Mouse (Mus musculus): ENCODE results near the gene Nuak2.

Gene Nuak2

DNA sequence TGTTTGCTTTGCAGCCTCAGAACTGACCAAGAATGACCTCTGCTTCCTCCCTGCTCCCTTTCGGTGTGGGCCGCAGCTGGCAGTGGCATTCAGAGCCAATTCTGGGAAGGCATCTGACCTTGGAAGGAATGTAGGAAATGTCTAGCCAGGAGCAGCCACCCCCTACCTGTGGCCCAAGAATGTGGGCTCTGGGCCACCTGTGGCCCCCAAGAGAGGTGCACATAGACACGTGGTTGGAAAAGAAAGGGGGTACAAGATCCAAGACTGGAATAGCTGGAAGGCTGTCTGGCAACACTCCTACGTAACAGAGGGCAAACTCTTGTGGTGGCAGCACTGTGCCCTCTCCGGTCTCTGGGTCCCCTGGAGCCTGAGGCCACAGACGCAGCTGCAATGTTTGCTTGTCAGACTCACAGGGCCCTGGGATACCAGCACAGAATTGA lies 39.3 kb downstream of the Nuak2 start:
- no peak for DNase-seq

DNA sequence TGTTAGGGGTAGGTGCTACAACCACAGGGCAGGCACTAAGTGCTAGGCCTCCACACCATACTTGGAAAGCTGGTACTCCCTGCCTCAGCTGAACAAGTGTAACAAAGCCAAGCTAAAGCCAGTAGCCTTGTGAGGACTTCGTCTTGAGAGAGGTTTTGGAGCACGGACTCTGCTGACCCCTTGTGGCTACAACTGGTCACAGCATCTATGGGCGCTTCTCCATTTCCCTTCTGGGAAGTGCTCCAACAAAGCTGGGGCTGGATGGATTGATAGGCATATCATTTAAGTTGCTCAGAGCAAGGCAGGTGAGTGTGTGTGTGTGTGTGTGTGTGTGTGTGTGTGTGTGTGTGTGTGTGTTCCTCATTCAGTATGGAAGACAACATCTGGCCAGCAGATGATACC lies 39.9 kb downstream of the Nuak2 start:
- DNase-seq, result peak; percentile 81

GRCm38 (mm10) chr1:132356841-132357240 lies 40.9 kb downstream of the Nuak2 start:
- DNase-seq, result no peak

DNA sequence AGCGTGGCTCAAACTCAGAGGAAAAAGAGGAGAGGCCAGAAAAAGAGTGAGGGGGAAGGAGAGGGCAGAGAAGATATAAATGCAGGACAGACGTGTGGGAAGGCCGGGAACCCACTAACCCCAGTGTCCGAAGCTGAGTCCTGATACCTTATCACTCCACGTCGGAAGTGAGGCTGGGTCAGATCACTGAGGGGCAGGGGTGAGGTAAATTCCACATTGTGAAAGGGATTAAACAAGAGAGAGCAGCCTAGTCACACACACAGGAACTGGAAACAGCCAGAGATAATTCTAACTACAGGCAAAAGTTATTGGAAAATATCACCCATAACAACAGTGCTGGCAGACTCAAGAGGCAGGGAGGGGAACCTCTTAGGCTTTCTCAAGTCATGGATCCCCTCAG lies 46.0 kb downstream of the Nuak2 start:
- no peak for DNase-seq

DNA sequence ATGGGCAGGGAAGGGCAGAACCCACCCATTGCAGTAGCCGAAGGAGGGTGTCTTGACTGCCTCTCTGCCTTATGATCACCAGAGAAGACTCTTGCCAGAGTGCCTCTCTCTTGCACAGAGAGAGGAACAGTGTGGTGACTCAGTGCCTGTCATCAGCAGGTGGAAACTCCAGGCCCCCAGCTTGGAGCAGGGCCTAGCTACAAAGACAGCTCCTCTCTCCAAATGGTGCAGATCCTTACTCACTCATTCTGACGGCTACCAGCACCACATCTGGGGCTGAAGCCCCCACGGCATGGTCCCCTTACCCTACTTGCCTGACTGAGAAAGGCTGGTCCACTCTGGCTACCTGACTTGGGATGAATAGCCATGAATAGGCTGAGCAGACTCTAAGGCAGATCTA lies 48.5 kb downstream of the Nuak2 start:
- no peak for DNase-seq

DNA sequence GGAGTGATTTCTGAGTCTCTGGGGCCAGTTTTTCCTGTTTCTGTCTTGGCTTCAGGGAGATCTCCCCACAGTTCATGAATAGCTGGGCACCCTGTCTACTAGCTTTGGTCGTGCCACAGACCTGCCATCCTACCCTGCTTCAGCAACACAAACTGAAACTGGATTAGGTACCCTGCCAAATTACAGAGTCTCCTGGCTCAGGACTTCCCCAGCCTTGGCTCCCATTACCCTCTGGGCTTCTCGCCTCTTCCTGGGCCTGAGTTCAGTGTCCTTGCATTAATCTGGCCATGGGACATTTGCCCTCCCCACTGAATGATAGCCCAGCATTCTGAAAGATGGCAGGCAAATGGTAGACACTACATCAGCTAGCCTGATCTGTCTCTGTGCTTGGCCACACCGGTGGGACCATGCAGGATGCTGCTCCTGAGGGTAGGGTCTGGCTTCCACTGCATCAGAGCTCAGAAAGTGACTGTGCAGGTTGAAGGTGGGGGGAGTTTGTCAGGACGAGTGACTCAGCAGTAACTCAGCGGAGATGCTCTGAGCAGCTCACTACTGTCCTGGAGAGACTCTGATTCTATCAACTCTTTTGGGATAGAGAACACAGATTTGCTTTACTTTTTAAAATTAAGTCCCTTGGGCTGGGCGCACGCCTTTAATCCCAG lies 49.1 kb downstream of the Nuak2 start:
- DNase-seq, result no peak

DNA sequence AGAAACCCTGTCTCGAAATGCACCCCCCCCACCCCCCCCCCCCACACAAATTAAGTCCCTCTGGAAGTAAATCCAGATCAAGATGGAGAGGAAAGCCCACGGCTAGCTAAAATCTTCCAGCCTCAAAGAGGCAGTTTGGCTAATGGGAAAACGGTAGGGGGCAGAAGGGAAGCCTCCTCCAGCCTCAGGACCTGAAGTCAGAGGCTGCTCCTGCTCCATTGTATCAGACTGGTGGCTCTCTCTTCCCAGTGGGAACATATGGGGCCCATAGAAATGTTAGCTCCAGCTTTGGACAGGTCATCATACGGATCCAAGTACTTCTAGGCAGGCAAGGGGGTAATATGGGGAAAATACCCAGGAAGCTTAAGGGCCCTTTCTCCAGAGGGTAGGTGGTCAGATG lies 49.7 kb downstream of the Nuak2 start:
- no peak for DNase-seq

- no peak for DNase-seq
These were observed 50.3 kb downstream of the Nuak2 start for GRCm38 (mm10) chr1:132366235-132366634.

DNA sequence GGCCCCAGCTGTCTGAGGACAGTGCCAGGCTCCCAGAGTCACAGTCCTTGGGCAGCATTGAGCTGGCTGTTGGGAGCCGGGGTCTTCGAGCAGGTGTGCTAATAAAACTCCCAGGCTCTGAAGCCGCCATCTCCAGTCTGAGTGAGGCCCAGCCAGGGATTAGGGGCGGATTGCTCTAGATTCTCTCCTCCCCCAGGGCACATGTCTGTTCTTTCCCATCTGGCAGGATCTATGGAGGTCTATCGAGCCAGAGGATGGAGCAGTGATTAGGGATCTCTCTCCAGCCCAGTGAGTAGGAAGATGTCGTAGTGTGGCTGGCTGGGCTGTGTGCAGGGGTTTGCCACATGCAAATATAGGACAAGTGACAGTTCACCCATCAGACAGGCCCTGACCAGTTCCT lies 51.0 kb downstream of the Nuak2 start:
- DNase-seq, result no peak

- DNase-seq, result peak; percentile 76
These were observed 52.0 kb downstream of the Nuak2 start for GRCm38 (mm10) chr1:132367692-132368506.

GRCm38 (mm10) chr1:132370681-132371173 lies 54.8 kb downstream of the Nuak2 start:
- no peak for DNase-seq

GRCm38 (mm10) chr1:132371298-132372081 lies 55.6 kb downstream of the Nuak2 start:
- no peak for DNase-seq

GRCm38 (mm10) chr1:132372354-132372753 lies 56.4 kb downstream of the Nuak2 start:
- no peak for DNase-seq

GRCm38 (mm10) chr1:132372896-132373534 lies 57.1 kb downstream of the Nuak2 start:
- DNase-seq, result no peak

DNA sequence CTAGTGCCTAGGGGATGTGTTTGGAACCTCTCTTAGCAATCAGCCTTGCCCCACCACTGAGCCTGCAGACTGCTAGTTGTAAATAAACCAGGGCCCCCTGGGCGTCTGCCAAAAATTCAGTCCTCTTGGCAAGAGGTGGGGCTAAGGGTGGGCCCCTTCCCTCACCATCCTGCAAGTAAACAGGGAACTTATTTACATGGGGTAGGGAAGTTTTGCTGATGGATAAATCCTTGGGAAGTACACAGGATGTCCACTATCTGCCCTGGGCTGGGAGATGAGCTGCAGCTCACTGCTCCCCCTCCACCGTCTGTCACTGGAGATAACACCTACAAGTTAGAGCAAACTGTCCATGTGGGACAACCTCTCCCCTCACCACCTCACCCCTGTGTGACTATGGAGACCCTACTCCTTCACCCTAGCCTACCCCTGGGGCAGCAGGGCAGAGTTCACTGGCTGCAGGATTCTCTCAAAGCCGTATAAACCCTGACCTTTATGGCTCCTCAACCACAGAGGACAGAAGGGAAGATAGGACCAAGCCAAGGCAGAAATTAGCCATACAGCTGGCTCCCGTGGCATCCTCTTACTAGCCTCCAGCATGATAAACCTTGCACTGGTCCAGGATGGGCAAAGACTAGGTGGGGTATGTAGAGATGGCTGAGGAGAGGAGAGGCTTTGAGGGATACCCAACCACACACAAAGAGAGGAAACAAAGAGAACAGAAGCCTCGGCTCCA lies 58.4 kb downstream of the Nuak2 start:
- no peak for DNase-seq

DNA sequence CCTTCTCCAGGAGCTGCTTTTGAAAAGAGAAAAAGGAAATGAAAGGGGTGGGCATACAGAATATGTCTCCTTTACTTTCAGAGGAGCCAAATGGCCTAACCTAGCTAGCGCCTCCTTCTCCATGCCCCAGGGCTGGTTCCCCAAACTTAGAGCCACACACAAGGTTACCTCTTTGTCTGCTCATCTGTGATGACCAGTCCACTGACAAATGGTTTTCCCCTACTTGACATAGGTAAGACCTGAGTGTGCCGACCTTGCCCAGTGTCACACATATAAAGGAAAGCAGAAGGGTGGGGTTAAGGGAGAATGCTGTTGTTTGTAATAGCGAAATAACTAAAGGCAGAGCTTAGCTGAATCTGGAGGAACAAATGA lies 58.9 kb downstream of the Nuak2 start:
- no peak for DNase-seq

DNA sequence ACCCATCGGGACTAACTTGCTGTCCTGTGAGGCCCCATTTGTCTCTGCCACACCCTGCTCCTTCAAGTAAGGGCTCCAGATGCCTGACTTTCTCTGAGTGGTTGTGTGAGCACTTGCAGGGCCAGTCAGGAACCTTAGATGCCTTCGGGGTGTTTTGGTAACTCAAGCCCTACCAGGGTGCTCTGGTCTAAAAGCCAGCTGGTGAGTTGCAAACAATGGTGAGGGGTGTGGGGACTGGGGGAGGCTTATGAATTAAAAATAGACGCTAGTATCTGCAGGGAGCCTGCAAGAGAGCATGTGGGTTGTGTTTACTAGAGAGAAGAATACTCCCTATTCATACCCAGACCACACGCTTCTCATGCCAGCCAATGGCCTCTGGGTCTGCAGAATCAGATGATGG lies 59.3 kb downstream of the Nuak2 start:
- no peak for DNase-seq

DNA sequence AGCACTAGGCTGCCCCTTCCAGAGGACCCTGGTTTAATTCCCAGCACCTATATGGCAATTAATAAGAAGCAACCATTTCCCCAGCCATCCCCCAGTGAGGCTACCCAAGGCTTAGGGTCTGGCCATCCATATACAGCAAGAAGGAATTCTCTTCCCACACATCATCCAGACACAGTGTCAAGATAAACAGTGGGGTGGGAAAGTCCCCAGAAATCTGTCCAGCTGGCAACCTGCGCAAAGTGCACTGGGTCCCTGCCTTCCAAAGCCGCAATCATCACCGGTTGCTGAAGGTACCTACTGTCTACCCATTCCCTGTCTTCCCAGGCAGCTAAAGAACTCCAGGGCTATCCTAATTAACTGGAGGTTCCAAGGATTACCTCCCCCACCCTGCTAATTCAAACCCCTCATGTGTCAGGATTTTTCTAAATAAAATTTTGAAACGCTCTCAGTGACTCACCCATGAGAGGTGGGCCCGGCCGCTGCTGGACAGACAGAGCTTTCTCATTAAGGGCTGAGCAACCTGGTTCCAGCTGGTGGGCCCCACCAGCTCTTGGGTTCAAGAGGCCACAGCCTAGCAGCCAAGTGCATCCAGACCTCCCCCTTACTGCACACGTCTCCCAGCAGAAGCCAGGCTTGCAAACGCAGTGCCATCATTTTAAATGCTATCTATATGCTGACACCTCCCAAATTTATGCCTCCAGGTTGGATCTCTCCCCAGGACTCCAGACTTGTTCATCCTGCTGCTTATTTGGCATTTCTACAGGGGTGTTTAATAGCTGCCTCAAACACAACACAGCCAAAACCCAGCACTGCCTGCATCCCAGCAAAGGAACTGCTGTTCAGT lies 60.5 kb downstream of the Nuak2 start:
- DNase-seq, result no peak

DNA sequence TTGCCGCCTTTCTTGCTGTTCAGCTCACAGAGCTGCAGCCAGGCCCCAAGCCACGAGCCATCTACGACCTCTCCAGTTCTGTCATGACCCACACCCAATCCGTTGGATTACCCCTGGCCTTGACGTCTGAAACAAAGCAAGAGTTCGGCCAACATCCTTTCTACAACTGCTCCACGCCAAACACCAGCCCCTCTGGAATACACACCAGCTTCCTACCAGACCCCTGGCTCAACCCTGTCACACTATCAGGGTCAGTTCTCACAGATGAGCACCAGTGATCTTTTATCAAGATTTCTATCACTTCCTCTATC lies 61.1 kb downstream of the Nuak2 start:
- no peak for DNase-seq

- no peak for DNase-seq
These were observed 61.9 kb downstream of the Nuak2 start for GRCm38 (mm10) chr1:132377811-132378210.

- DNase-seq, result no peak
These were observed 64.7 kb downstream of the Nuak2 start for GRCm38 (mm10) chr1:132380550-132381100.
